Mouse (Mus musculus) embryo, embryonic 9.5 days (tissue): ENCODE measurements around the gene Sh3bp1.
"Not testable (repeated sequence)": the region's sequence is repeated elsewhere in the genome, so short reads cannot be mapped to it uniquely, and the experiment has no call there.

Experiments used
- DNase-seq: peaks from one replicate; pipeline ENCODE4 v3.0.0-alpha.2; 2017; ENCODE audit errors: extremely low spot score

Gene Sh3bp1

GRCm38 (mm10) chr15:78877810-78878390 lies 21.7 kb upstream of the Sh3bp1 start:
- no peak for DNase-seq

GRCm38 (mm10) chr15:78878792-78879516 lies 20.6 kb upstream of the Sh3bp1 start:
- DNase-seq, result not testable (repeated sequence)

- DNase-seq, result no peak
These were observed 19.1 kb upstream of the Sh3bp1 start for GRCm38 (mm10) chr15:78880432-78880831.

- DNase-seq, result no peak
These were observed 17.7 kb upstream of the Sh3bp1 start for GRCm38 (mm10) chr15:78881828-78882227.

GRCm38 (mm10) chr15:78889401-78889853 lies 10.1 kb upstream of the Sh3bp1 start:
- peak; percentile 49 for DNase-seq

GRCm38 (mm10) chr15:78892440-78892839 lies 7.1 kb upstream of the Sh3bp1 start:
- no peak for DNase-seq

- DNase-seq, result no peak
These were observed 4.8 kb upstream of the Sh3bp1 start for GRCm38 (mm10) chr15:78894726-78895125.

GRCm38 (mm10) chr15:78895741-78896140 lies 3.8 kb upstream of the Sh3bp1 start:
- no peak for DNase-seq

- no peak for DNase-seq
These were observed 3.4 kb upstream of the Sh3bp1 start for GRCm38 (mm10) chr15:78896149-78896548.

- no peak for DNase-seq
These were observed 2.1 kb upstream of the Sh3bp1 start for GRCm38 (mm10) chr15:78897488-78897887.

GRCm38 (mm10) chr15:78898507-78899001 lies 1.0 kb upstream of the Sh3bp1 start:
- no peak for DNase-seq

- DNase-seq, result no peak
These were observed 194 bp upstream of the Sh3bp1 start, which contains the start of gene Gm49510 for GRCm38 (mm10) chr15:78899409-78899739. Gm49510 (plus strand) TSS chr15:78899667.

- no peak for DNase-seq
These were observed 1.2 kb downstream of the Sh3bp1 start for GRCm38 (mm10) chr15:78900585-78901421.

- DNase-seq, result no peak
These were observed 1.8 kb downstream of the Sh3bp1 start for GRCm38 (mm10) chr15:78901422-78901789.

GRCm38 (mm10) chr15:78903243-78903642 lies 3.7 kb downstream of the Sh3bp1 start:
- peak; percentile 78 for DNase-seq

- DNase-seq, result no peak
These were observed 8.8 kb downstream of the Sh3bp1 start for GRCm38 (mm10) chr15:78908399-78908798.

- no peak for DNase-seq
These were observed 9.4 kb downstream of the Sh3bp1 start for GRCm38 (mm10) chr15:78908982-78909381.

- no peak for DNase-seq
These were observed 12.5 kb downstream of the Sh3bp1 start for GRCm38 (mm10) chr15:78912040-78912439.

- peak; percentile 97 for DNase-seq
These were observed 14.1 kb downstream of the Sh3bp1 start, which contains the start of gene Pdxp for GRCm38 (mm10) chr15:78913632-78914090. Pdxp (plus strand) TSS chr15:78913919.

GRCm38 (mm10) chr15:78914091-78914822 lies 14.7 kb downstream of the Sh3bp1 start:
- DNase-seq, result peak; percentile 51

GRCm38 (mm10) chr15:78914823-78915659 lies 15.5 kb downstream of the Sh3bp1 start:
- DNase-seq, result no peak
